Mouse (Mus musculus) megakaryocyte, embryonic 14.5 days (primary cell): ENCODE data around the gene Ndufa6. TPM values are rescaled to one million over a fixed set of nuclear protein-coding genes. Genes with fewer than 3 reads are reported as not detected.

Experiments used
- H3K27me3 ChIP-seq: replicated peaks from 2 replicates; pipeline ENCODE3; 2012; ENCODE audit warnings: inconsistent platforms
- H3K36me3 ChIP-seq: replicated peaks from 2 replicates; pipeline ENCODE3; 2012; ENCODE audit warnings: low read length, inconsistent platforms, mixed read lengths
- H3K4me1 ChIP-seq: 2 replicates; pipeline ENCODE4 v1.6.1; 2012; ENCODE audit warnings: inconsistent platforms
- H3K4me3 ChIP-seq: replicated peaks from 2 replicates; pipeline ENCODE3; 2012; ENCODE audit warnings: moderate library complexity, mild to moderate bottlenecking, inconsistent platforms
- H3K9me3 ChIP-seq: 2 replicates; pipeline ENCODE4 v1.6.1; 2012; ENCODE audit warnings: inconsistent platforms
- FLI1 ChIP-seq: IDR thresholded peaks from 2 replicates; pipeline ENCODE4 v1.6.1; 2012; ENCODE audit warnings: low read length, inconsistent platforms, mixed read lengths
- GATA1 ChIP-seq: IDR thresholded peaks from 3 replicates; pipeline ENCODE4 v1.6.1; 2012; ENCODE audit warnings: mixed read lengths, low read length, inconsistent platforms, borderline replicate concordance
- polyA plus RNA-seq: library from polyadenylated mRNA; stranded (reverse); fragments of >175 nt; gene quantifications from 2 replicates; pipeline ENCODE4 v1.2.3, GENCODE M21; 2012; ENCODE audit warnings: low replicate concordance; ENCODE audit not compliant: insufficient read depth

Gene Ndufa6
- polyA plus RNA-seq, 1 experiment: 631 TPM

- Histone ChIP-seq H3K9me3 (peaks cover 6% of the 10 kb centered on the region), H3K4me1 (peaks cover 35% of the 10 kb centered on the region), H3K27me3 (peaks cover 3% of the 10 kb centered on the region), H3K36me3 (peaks cover 22% of the 10 kb centered on the region), H3K4me3 (no peak overlapping the region)
- TF ChIP-seq FLI1 (no peak), GATA1 (no peak)
Measured at GRCm38 (mm10) chr15:82325382-82325781, 28.7 kb downstream of the Ndufa6 start.

GRCm38 (mm10) chr15:82322195-82322594 lies 31.9 kb downstream of the Ndufa6 start:
- Histone ChIP-seq H3K4me3 (no peak overlapping the region), H3K27me3 (peaks cover 3% of the 10 kb centered on the region), H3K9me3 (peaks cover 9% of the 10 kb centered on the region), H3K4me1 (peaks cover 45% of the 10 kb centered on the region), H3K36me3 (no peaks in the 10 kb centered on the region)
- TF ChIP-seq FLI1: no peak
- no peak for TF ChIP-seq GATA1

DNA sequence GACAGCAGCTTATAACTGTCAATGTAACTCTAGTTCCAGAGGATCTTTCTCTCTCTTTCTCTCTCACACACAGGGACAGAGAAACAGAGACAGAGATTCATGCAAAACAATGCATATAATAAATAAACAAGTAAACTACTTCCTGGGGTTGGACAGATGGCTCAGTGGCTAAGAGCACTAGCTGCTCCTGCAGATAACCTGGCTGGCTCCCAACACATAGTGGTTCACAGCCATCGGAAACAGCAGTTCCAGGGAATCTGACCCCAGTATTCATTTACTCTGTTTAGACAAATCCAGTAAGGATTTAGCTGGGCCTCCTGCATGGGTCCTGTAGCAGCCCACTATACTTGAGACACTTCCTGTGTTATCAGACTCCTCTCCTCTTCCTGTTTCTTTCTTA lies 34.5 kb downstream of the Ndufa6 start:
- Histone ChIP-seq H3K27me3 (peaks cover 10% of the 10 kb centered on the region), H3K36me3 (no peaks in the 10 kb centered on the region), H3K9me3 (peaks cover 9% of the 10 kb centered on the region), H3K4me3 (no peak overlapping the region), H3K4me1 (peaks cover 33% of the 10 kb centered on the region)
- no peak for TF ChIP-seq FLI1
- no peak for TF ChIP-seq GATA1

DNA sequence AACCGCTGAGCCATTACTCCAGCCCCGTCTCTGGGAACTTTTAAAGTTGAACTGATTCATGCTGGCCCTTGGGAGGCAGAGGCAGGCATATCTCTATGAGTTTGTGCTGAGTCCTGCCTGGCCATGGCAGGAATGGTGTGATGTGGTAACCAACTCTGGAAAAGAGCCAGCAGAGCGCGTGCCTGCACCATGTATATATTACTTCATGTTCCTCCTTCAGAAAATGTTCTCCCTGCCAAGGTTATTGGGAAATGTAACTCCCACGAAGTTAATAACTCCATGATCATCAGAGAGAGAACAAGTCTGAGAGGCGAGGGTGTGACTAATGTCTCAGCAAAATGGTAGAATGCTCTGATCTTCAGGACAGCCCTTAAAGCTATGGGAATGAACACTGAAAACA lies 36.3 kb downstream of the Ndufa6 start:
- no peak overlapping the region for H3K4me3 ChIP-seq
- H3K9me3 ChIP-seq: peaks cover 9% of the 10 kb centered on the region
- peaks cover 13% of the 10 kb centered on the region for H3K27me3 ChIP-seq
- TF ChIP-seq FLI1 (no peak), GATA1 (no peak)
- H3K4me1 ChIP-seq: peaks cover 17% of the 10 kb centered on the region
- no peaks in the 10 kb centered on the region for H3K36me3 ChIP-seq

GRCm38 (mm10) chr15:82308416-82308815 lies 45.7 kb downstream of the Ndufa6 start:
- H3K4me1 ChIP-seq: no peaks in the 10 kb centered on the region
- peaks cover 37% of the 10 kb centered on the region for H3K27me3 ChIP-seq
- no peaks in the 10 kb centered on the region for H3K36me3 ChIP-seq
- no peak overlapping the region for H3K4me3 ChIP-seq
- TF ChIP-seq FLI1 (no peak), GATA1 (no peak)
- H3K9me3 ChIP-seq: peaks cover 6% of the 10 kb centered on the region

- Histone ChIP-seq H3K4me3 (no peak overlapping the region), H3K4me1 (no peaks in the 10 kb centered on the region), H3K27me3 (peaks cover 32% of the 10 kb centered on the region), H3K9me3 (peaks cover 6% of the 10 kb centered on the region), H3K36me3 (no peaks in the 10 kb centered on the region)
- no peak for TF ChIP-seq GATA1
- TF ChIP-seq FLI1: no peak
Measured at GRCm38 (mm10) chr15:82307107-82307506, 47.0 kb downstream of the Ndufa6 start.

Other genes with a start within 250 kb of the Ndufa6 start
- 4.1 and 35.3 TPM in 2 replicates for gene Ccdc134, start 226.4 kb downstream of the Ndufa6 start, polyA plus RNA-seq
- 351 and 1,948 TPM in 2 replicates for gene Srebf2, start 207.1 kb downstream of the Ndufa6 start, polyA plus RNA-seq
- 0.89 TPM in 1 of 2 replicates, not detected in the other for gene Shisa8, start 141.5 kb downstream of the Ndufa6 start, polyA plus RNA-seq
- gene Tnfrsf13c, start 130.0 kb downstream of the Ndufa6 start, polyA plus RNA-seq: not detected in 2 replicates
- 9.2 and 32.0 TPM in 2 replicates for gene Cenpm, start 109.6 kb downstream of the Ndufa6 start, polyA plus RNA-seq
- gene 1500009C09Rik, start 101.9 kb downstream of the Ndufa6 start, polyA plus RNA-seq: 0.06 TPM in 1 of 2 replicates, not detected in the other
- 0.62 TPM in 1 of 2 replicates, not detected in the other for gene Sept3, start 79.4 kb downstream of the Ndufa6 start, polyA plus RNA-seq
- gene Wbp2nl, start 55.4 kb downstream of the Ndufa6 start, polyA plus RNA-seq: not detected in 2 replicates
- 280 and 641 TPM in 2 replicates for gene Naga, start 15.4 kb downstream of the Ndufa6 start, polyA plus RNA-seq
- 1.2 and 5.5 TPM in 2 replicates for gene Pheta2, start 15.4 kb downstream of the Ndufa6 start, polyA plus RNA-seq
- 118 and 198 TPM in 2 replicates for gene Smdt1, start 15.4 kb downstream of the Ndufa6 start, polyA plus RNA-seq
- gene Cyp2d22, start 25.9 kb upstream of the Ndufa6 start, polyA plus RNA-seq: 0.13 TPM in 1 of 2 replicates, not detected in the other
- gene Cyp2d11, start 39.7 kb upstream of the Ndufa6 start, polyA plus RNA-seq: not detected in 2 replicates
- gene Cyp2d10, start 52.9 kb upstream of the Ndufa6 start, polyA plus RNA-seq: not detected in 2 replicates
- gene Cyp2d9, start 79.1 kb upstream of the Ndufa6 start, polyA plus RNA-seq: not detected in 2 replicates
- gene Cyp2d12, start 200.8 kb upstream of the Ndufa6 start, polyA plus RNA-seq: not detected in 2 replicates